Mouse (Mus musculus) brain, embryonic 14.5 days (tissue): Measurements from ENCODE around the gene Zmym5.

Source experiments
- CTCF ChIP-seq: fragments of 200-500 bp; IDR thresholded peaks from 2 replicates; pipeline ENCODE4 v1.5.1; 2012; ENCODE audit warnings: inconsistent platforms, mild to moderate bottlenecking, moderate library complexity, borderline replicate concordance; ENCODE audit not compliant: insufficient read depth, insufficient read length; ENCODE audit errors: extremely low read depth
- POLR2A ChIP-seq: fragments of 200-500 bp; IDR thresholded peaks from 2 replicates; pipeline ENCODE4 v1.6.1; 2012; ENCODE audit warnings: mild to moderate bottlenecking, inconsistent platforms, borderline replicate concordance; ENCODE audit not compliant: poor library complexity, insufficient read depth, insufficient read length, severe bottlenecking; ENCODE audit errors: extremely low read depth

- TF ChIP-seq CTCF (no peak), POLR2A (no peak)
These were observed 5.0 kb upstream of the Zmym5 start for GRCm38 (mm10) chr14:56816541-56816940.
